Mouse (Mus musculus): ENCODE measurements at regions not wholly inside any gene's neighbourhood (a gene's known extent, or its start where the extent isn't known, plus 50 kb on each side); places are given as distances from the start of the nearest gene placed in this dataset.

DNA sequence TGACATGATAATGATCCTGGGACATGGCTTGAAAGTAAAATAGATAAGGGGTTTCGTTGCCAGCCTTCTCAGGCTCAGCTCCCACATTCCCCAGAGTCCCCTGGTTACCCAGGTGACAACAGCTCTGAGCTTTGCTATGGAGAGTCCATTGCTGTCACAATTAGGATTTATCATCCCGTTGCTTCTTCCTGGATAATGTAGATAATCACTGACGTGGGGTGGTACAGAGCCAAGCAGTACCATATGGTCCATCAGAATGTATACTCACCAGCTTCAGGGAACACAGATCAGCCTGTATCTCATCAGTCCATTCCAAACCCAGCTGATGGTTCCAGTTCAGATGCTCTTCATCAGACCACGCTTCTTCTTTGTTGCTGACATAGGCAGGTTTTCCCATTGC, 145.7 kb upstream of the Sfrp2 start:
- no peaks in the 10 kb centered on the region for H3K27me3 ChIP-seq (ENCODE audit: control insufficient read depth, insufficient read depth, low read length)
- no peak overlapping the region for H3K9ac ChIP-seq (ENCODE audit: low read length)
- no peak overlapping the region for H3K4me3 ChIP-seq (ENCODE audit: control insufficient read depth in 1 of 2, insufficient read depth in 1 of 2, low read depth in 1 of 2, low read length in 2 of 2)
- H3K4me2 ChIP-seq (ENCODE audit: low read length): no peak overlapping the region
- H3K9me3 ChIP-seq (ENCODE audit: control insufficient read depth, low read length): no peaks in the 10 kb centered on the region
- 65% methylated on average over 4 of the region's 4 CpGs for WGBS
- ATAC-seq (ENCODE audit: insufficient number of reproducible peaks, insufficient read depth, low FRiP score, low read depth): no peak
- H3K4me1 ChIP-seq (ENCODE audit: control insufficient read depth in 2 of 2, insufficient read depth in 2 of 2, low read length in 2 of 2): no peaks in the 10 kb centered on the region
- H3K36me3 ChIP-seq (ENCODE audit: control insufficient read depth, insufficient read depth, low read length): no peaks in the 10 kb centered on the region
- H3K27ac ChIP-seq (replicated peaks in 1 of 2; ENCODE audit: control insufficient read depth in 1 of 2, insufficient read depth in 1 of 2, low read depth in 2 of 2, low read length in 2 of 2): no peak overlapping the region

DNA sequence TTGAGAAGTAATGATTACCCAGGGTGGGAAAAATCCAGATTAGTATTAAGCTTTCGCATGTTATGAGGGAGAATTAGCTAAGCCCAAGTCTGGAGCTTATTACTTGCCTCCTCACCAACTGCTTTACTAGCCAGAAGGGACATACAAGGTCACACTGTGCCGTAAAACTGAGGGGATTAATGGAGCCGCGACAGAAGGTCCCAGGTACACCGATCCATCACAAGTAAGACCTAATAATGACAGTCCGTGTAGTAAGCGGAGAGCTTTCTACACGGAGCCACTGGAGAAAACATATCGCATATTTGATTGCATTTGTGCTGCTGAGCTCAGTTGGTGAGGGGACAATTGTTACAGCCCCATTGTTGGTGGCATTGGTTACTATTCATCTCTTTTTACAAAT, 133.1 kb upstream of the Sfrp2 start:
- H3K9ac ChIP-seq (ENCODE audit: low read length): no peak overlapping the region
- no peak overlapping the region for H3K27ac ChIP-seq (replicated peaks in 1 of 2; ENCODE audit: control insufficient read depth in 1 of 2, insufficient read depth in 1 of 2, low read depth in 2 of 2, low read length in 2 of 2)
- WGBS: 88% methylated on average over 9 of the region's 9 CpGs
- no peaks in the 10 kb centered on the region for H3K9me3 ChIP-seq (ENCODE audit: control insufficient read depth, low read length)
- no peak for ATAC-seq (ENCODE audit: insufficient number of reproducible peaks, insufficient read depth, low FRiP score, low read depth)
- no peaks in the 10 kb centered on the region for H3K27me3 ChIP-seq (ENCODE audit: control insufficient read depth, insufficient read depth, low read length)
- no peaks in the 10 kb centered on the region for H3K36me3 ChIP-seq (ENCODE audit: control insufficient read depth, insufficient read depth, low read length)
- H3K4me1 ChIP-seq (ENCODE audit: control insufficient read depth in 2 of 2, insufficient read depth in 2 of 2, low read length in 2 of 2): no peaks in the 10 kb centered on the region
- H3K4me2 ChIP-seq (ENCODE audit: low read length): no peak overlapping the region
- no peak overlapping the region for H3K4me3 ChIP-seq (ENCODE audit: control insufficient read depth in 1 of 2, insufficient read depth in 1 of 2, low read depth in 1 of 2, low read length in 2 of 2)

DNA sequence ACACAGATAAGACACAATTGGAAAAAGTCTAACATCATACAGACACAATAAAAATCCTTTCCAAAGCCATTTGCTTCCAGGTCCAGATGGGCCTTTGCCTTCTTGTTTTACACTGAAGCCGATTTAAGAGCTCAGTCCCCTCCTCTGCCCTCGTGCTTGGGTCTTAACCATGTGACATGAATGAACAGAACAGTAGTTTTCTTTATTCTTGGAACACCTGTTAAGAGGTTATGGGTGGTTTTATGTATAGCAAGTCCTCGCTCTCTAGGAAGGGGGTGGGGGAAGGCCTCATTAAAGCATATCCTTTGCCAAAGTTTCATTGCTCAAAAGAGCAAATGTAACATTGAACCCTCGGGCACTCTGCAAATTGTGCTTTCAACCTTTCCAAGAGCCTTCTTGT, 125.7 kb upstream of the Sfrp2 start:
- Histone ChIP-seq H3K36me3 (ENCODE audit: control insufficient read depth, insufficient read depth, low read length) (no peaks in the 10 kb centered on the region), H3K9ac (ENCODE audit: low read length) (no peak overlapping the region), H3K27ac (replicated peaks in 1 of 2; ENCODE audit: control insufficient read depth in 1 of 2, insufficient read depth in 1 of 2, low read depth in 2 of 2, low read length in 2 of 2) (no peak overlapping the region), H3K9me3 (ENCODE audit: control insufficient read depth, low read length) (no peaks in the 10 kb centered on the region), H3K4me1 (ENCODE audit: control insufficient read depth in 2 of 2, insufficient read depth in 2 of 2, low read length in 2 of 2) (no peaks in the 10 kb centered on the region), H3K27me3 (ENCODE audit: control insufficient read depth, insufficient read depth, low read length) (no peaks in the 10 kb centered on the region), H3K4me3 (ENCODE audit: control insufficient read depth in 1 of 2, insufficient read depth in 1 of 2, low read depth in 1 of 2, low read length in 2 of 2) (no peak overlapping the region), H3K4me2 (ENCODE audit: low read length) (no peak overlapping the region)
- WGBS: 68% methylated on average over 4 of the region's 4 CpGs
- ATAC-seq (ENCODE audit: insufficient number of reproducible peaks, insufficient read depth, low FRiP score, low read depth): no peak

DNA sequence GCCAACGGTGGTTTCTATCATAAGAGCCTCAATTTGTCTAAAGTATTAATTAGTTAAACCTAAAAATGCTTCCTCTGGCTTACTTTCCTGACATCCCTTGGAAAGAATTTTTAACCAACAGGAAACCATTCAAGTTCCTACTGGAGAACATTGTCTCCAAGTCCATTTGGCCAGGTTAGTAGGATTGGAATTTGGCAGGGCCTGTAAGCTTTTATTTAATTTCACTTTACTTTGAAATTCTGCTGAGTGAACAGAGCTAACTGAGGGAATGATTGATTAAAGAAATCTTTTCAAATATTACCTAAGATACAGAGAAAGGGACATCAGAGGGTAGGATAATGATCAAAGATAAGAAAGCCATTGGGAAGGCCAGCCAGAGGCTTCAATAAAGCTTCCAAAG, 102.4 kb upstream of the Sfrp2 start:
- 71% methylated on average over 1 of the region's 1 CpGs for WGBS
- H3K27me3 ChIP-seq (ENCODE audit: control insufficient read depth, insufficient read depth, low read length): no peaks in the 10 kb centered on the region
- ATAC-seq (ENCODE audit: insufficient number of reproducible peaks, insufficient read depth, low FRiP score, low read depth): no peak
- H3K36me3 ChIP-seq (ENCODE audit: control insufficient read depth, insufficient read depth, low read length): no peaks in the 10 kb centered on the region
- H3K9ac ChIP-seq (ENCODE audit: low read length): no peak overlapping the region
- no peak overlapping the region for H3K4me3 ChIP-seq (ENCODE audit: control insufficient read depth in 1 of 2, insufficient read depth in 1 of 2, low read depth in 1 of 2, low read length in 2 of 2)
- H3K4me2 ChIP-seq (ENCODE audit: low read length): no peak overlapping the region
- H3K27ac ChIP-seq (replicated peaks in 1 of 2; ENCODE audit: control insufficient read depth in 1 of 2, insufficient read depth in 1 of 2, low read depth in 2 of 2, low read length in 2 of 2): no peak overlapping the region
- no peaks in the 10 kb centered on the region for H3K9me3 ChIP-seq (ENCODE audit: control insufficient read depth, low read length)
- no peaks in the 10 kb centered on the region for H3K4me1 ChIP-seq (ENCODE audit: control insufficient read depth in 2 of 2, insufficient read depth in 2 of 2, low read length in 2 of 2)

DNA sequence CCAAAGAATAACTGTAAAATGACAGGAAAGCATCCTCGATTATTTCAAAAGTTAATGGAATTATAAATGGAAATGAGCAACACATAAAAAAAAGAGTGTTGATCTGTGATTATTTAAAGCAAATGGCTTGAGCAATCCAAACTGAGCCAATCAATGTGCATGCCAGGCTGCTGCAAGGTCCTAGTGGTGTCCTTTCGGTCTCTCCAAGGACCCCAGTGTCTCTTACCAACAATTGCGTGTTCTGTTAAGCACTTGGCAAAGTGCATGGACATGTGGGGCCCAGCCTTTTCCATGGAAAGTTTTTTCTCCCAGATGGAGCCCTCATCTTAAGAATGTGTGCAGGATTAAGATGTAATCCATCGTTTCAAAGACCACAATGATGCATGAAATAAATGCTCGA, 90.0 kb upstream of the Sfrp2 start:
- Histone ChIP-seq H3K9me3 (ENCODE audit: control insufficient read depth, low read length) (no peaks in the 10 kb centered on the region), H3K4me3 (ENCODE audit: control insufficient read depth in 1 of 2, insufficient read depth in 1 of 2, low read depth in 1 of 2, low read length in 2 of 2) (no peak overlapping the region), H3K36me3 (ENCODE audit: control insufficient read depth, insufficient read depth, low read length) (no peaks in the 10 kb centered on the region), H3K4me1 (ENCODE audit: control insufficient read depth in 2 of 2, insufficient read depth in 2 of 2, low read length in 2 of 2) (no peaks in the 10 kb centered on the region), H3K4me2 (ENCODE audit: low read length) (no peak overlapping the region), H3K27me3 (ENCODE audit: control insufficient read depth, insufficient read depth, low read length) (no peaks in the 10 kb centered on the region), H3K27ac (replicated peaks in 1 of 2; ENCODE audit: control insufficient read depth in 1 of 2, insufficient read depth in 1 of 2, low read depth in 2 of 2, low read length in 2 of 2) (no peak overlapping the region), H3K9ac (ENCODE audit: low read length) (no peak overlapping the region)
- 84% methylated on average over 5 of the region's 5 CpGs for WGBS
- no peak for ATAC-seq (ENCODE audit: insufficient number of reproducible peaks, insufficient read depth, low FRiP score, low read depth)

DNA sequence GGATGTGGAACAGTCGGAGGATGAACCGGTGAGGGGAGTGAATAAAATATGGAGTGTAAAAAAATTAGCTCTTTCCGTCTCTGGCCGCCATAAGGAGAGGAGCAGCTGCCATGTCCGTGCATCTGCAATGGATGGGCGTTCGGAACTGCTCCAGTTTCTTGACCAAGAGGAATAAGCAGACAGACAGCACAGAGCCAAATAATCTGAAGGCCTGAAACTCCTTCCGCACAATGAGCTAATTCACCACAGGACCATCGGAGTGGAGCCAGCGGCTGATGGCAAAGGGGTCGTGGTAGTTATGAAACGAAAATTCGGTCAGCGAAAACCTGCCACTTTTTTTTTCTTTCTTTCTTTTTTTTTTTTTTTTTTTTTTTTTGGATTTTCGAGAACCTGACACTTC, 79.5 kb upstream of the Sfrp2 start:
- Histone ChIP-seq H3K9me3 (ENCODE audit: control insufficient read depth, low read length) (no peaks in the 10 kb centered on the region), H3K9ac (ENCODE audit: low read length) (no peak overlapping the region), H3K36me3 (ENCODE audit: control insufficient read depth, insufficient read depth, low read length) (no peaks in the 10 kb centered on the region), H3K4me3 (ENCODE audit: control insufficient read depth in 1 of 2, insufficient read depth in 1 of 2, low read depth in 1 of 2, low read length in 2 of 2) (no peak overlapping the region), H3K27ac (replicated peaks in 1 of 2; ENCODE audit: control insufficient read depth in 1 of 2, insufficient read depth in 1 of 2, low read depth in 2 of 2, low read length in 2 of 2) (no peak overlapping the region), H3K4me1 (ENCODE audit: control insufficient read depth in 2 of 2, insufficient read depth in 2 of 2, low read length in 2 of 2) (no peaks in the 10 kb centered on the region), H3K4me2 (ENCODE audit: low read length) (no peak overlapping the region), H3K27me3 (ENCODE audit: control insufficient read depth, insufficient read depth, low read length) (no peaks in the 10 kb centered on the region)
- WGBS: 88% methylated on average over 15 of the region's 15 CpGs
- ATAC-seq (ENCODE audit: insufficient number of reproducible peaks, insufficient read depth, low FRiP score, low read depth): no peak

DNA sequence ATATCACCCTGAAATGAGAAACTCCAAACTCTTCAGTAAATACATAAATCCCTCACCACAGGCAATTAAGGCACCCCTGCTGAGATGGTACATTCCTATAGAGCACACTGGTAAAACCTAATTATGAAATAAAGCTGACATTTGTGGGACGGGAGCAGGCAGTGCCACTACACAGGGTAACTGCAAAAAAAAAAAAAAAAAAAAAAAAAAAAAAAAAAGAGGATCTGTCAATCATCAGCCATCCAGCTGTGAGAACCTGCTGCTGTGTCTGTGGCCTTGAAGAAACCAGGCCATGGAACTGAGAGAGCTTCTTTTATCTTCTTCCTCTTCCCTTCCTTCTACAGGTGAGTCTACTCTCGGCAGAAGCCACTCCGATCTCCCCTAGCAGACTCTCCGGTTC, 78.6 kb upstream of the Sfrp2 start:
- ATAC-seq (ENCODE audit: insufficient number of reproducible peaks, insufficient read depth, low FRiP score, low read depth): no peak
- H3K4me1 ChIP-seq (ENCODE audit: control insufficient read depth in 2 of 2, insufficient read depth in 2 of 2, low read length in 2 of 2): no peaks in the 10 kb centered on the region
- no peaks in the 10 kb centered on the region for H3K27me3 ChIP-seq (ENCODE audit: control insufficient read depth, insufficient read depth, low read length)
- H3K36me3 ChIP-seq (ENCODE audit: control insufficient read depth, insufficient read depth, low read length): no peaks in the 10 kb centered on the region
- H3K9ac ChIP-seq (ENCODE audit: low read length): no peak overlapping the region
- no peak overlapping the region for H3K27ac ChIP-seq (replicated peaks in 1 of 2; ENCODE audit: control insufficient read depth in 1 of 2, insufficient read depth in 1 of 2, low read depth in 2 of 2, low read length in 2 of 2)
- H3K9me3 ChIP-seq (ENCODE audit: control insufficient read depth, low read length): no peaks in the 10 kb centered on the region
- 85% methylated on average over 4 of the region's 4 CpGs for WGBS
- H3K4me2 ChIP-seq (ENCODE audit: low read length): no peak overlapping the region
- no peak overlapping the region for H3K4me3 ChIP-seq (ENCODE audit: control insufficient read depth in 1 of 2, insufficient read depth in 1 of 2, low read depth in 1 of 2, low read length in 2 of 2)

DNA sequence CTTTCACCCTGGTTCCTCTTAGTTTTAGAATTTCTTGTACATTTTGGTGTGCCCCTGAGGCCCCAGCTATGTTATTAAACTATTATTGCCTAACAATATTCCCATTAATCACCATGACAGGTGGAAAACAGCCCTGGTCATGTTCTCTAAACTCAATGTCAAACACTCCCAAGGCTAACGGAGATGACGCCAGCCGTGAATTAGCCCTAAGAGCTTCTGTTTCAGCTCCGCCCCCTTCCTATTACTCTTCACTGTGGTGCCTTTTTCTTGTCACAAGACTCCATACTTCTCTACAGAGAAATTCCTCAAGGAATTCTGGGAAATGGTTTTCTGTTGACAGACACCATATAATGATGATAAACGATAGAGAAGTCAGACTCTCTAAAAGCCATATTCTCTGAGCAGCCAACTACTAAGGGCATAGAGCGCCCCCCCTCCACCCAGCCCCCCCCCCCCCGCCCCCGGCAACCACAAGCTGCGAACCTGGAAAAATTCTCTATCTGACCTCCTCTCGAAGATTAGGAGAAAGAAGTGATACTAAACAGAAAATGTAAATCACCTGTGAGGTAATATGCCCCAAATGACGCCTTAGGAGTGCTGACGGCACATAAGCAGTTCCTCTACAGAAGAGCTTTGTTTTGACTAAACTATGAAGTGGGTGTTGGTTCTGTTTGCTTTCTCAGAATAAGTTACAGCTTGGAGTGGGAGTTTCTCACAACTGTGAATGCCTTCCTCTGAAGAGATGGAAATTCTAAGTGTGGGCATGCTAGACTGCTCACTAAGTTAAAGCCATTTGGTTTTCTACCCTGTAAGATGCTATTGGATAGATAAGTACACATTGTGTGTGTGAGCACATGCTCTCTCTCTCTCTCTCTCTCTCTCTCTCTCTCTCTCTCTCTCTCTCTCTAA, 76.8 kb upstream of the Sfrp2 start:
- Histone ChIP-seq H3K27me3 (ENCODE audit: control insufficient read depth, insufficient read depth, low read length) (no peaks in the 10 kb centered on the region), H3K9ac (ENCODE audit: low read length) (no peak overlapping the region), H3K4me1 (ENCODE audit: control insufficient read depth in 2 of 2, insufficient read depth in 2 of 2, low read length in 2 of 2) (no peaks in the 10 kb centered on the region), H3K4me3 (ENCODE audit: control insufficient read depth in 1 of 2, insufficient read depth in 1 of 2, low read depth in 1 of 2, low read length in 2 of 2) (no peak overlapping the region), H3K27ac (replicated peaks in 1 of 2; ENCODE audit: control insufficient read depth in 1 of 2, insufficient read depth in 1 of 2, low read depth in 2 of 2, low read length in 2 of 2) (no peak overlapping the region), H3K9me3 (ENCODE audit: control insufficient read depth, low read length) (no peaks in the 10 kb centered on the region), H3K4me2 (ENCODE audit: low read length) (no peak overlapping the region), H3K36me3 (ENCODE audit: control insufficient read depth, insufficient read depth, low read length) (no peaks in the 10 kb centered on the region)
- ATAC-seq (ENCODE audit: insufficient number of reproducible peaks, insufficient read depth, low FRiP score, low read depth): no peak
- 49% methylated on average over 12 of the region's 12 CpGs for WGBS

All from heart, embryonic 14.5 days (tissue).